Mouse (Mus musculus): ENCODE measurements around the gene Ybx2. TPM values are rescaled to one million over a fixed set of nuclear protein-coding genes. Genes with fewer than 3 reads are reported as not detected.
A peak's percentile ranks its signal among the peaks of the same experiment; 100 is the strongest.
"Not testable (repeated sequence)": the region's sequence is repeated elsewhere in the genome, so short reads cannot be mapped to it uniquely, and the experiment has no call there.

Ybx2 gene
- polyA plus RNA-seq, 1 experiment, result 76.4 TPM

DNA sequence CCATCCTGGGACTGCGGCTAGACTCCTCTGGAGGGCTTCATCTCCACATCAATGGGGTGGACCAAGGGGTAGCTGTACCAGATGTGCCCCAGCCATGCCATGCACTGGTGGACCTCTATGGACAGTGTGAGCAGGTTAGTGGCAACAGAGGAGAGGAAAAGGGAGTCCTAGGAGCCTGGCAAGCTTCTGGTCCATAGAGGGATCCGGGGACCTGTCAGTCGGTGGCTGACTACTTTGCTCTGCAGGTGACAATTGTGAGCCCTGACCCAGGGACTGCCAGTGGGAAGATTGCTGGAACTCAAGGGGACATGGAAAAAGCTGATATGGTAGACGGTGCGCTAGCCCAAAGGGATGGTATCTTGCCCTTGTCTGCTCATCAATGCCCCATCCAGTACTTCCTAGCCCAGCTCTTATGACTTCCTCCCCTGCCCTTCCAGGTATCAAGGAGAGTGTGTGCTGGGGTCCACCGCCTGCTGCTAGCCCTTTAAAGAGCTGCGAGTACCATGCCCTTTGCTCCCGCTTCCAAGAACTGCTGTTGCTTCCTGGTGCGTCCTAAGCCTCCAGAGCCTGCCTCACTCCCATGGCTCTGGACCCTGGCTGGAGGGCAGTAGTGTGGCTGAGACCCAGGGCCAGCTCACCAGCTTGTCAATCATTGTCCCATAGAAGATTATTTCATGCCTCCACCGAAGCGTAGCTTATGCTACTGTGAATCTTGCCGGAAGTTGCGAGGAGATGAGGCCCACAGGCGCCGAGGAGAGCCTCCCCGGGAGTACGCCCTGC lies 24.6 kb upstream of the Ybx2 start:
- Histone ChIP-seq H3K27ac (replicated peaks; ENCODE audit: low read depth, low read length) (no peak overlapping the region), H3K4me3 (ENCODE audit: insufficient read depth, low read depth, low read length) (no peak overlapping the region), H3K4me1 (ENCODE audit: control insufficient read depth, insufficient read depth, insufficient read length, low read length) (peaks cover 3% of the 10 kb centered on the region; the same call in 1 of the 2 replicates)

GRCm38 (mm10) chr11:69911701-69912100 lies 23.9 kb upstream of the Ybx2 start:
- peaks cover 3% of the 10 kb centered on the region; the same call in 1 of the 2 replicates for H3K4me1 ChIP-seq (ENCODE audit: control insufficient read depth, insufficient read depth, insufficient read length, low read length)
- no peak overlapping the region for H3K27ac ChIP-seq (replicated peaks; ENCODE audit: low read depth, low read length)
- H3K4me3 ChIP-seq (ENCODE audit: insufficient read depth, low read depth, low read length), result no peak overlapping the region

DNA sequence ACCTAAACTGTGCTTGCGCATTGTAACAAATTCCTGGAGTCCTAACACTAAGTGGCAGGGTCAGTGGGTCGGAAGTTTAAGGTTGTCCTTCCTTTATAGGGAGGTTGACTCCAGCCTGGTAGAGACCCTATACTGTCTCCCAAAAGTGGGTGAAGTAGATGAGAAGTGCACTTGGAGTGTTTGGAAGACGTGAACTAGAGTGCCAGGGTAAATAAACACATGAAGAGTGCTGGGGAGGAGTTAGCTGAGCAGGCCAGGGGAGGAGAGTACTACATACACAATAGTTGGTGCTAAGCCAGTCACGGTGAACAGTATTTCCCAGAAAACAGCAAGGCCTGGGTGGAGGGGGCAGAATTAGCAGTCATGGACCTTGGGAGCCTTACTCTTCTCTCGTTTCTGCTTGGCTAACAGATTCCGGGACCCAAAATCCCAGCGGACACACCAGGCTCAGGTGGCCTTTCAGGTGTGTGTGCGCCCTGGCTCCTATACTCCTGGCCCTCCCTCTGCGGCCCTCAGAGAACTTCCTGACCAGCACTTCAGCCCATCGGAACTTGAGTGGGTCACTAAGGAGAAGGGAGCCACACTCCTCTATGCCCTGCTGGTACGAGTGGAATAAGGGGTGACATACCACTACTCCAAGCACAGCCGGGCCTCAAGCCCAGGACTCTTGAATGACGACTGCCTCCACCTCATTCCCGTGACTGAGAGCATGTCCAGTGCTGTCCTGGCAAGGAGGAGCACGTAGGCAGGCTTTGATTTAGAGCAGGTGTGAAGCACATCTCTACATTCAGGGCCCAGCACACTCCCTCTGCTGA lies 22.7 kb upstream of the Ybx2 start:
- no peak overlapping the region for H3K27ac ChIP-seq (replicated peaks; ENCODE audit: low read depth, low read length)
- H3K4me3 ChIP-seq (ENCODE audit: insufficient read depth, low read depth, low read length), result peak overlapping the region; percentile 81
- H3K4me1 ChIP-seq (ENCODE audit: control insufficient read depth, insufficient read depth, insufficient read length, low read length), result peaks cover 3% of the 10 kb centered on the region; the same call in 1 of the 2 replicates

- Histone ChIP-seq H3K4me3 (ENCODE audit: insufficient read depth, low read depth, low read length) (peak within 1 kb of the TSS; percentile 81), H3K27ac (replicated peaks; ENCODE audit: low read depth, low read length) (peak within 1 kb of the TSS; percentile 71)
These were observed 21.8 kb upstream of the Ybx2 start, which contains the start of gene Gps2 for GRCm38 (mm10) chr11:69913554-69914371. TSS of gene Gps2 (plus strand) at chr11:69913888.

DNA sequence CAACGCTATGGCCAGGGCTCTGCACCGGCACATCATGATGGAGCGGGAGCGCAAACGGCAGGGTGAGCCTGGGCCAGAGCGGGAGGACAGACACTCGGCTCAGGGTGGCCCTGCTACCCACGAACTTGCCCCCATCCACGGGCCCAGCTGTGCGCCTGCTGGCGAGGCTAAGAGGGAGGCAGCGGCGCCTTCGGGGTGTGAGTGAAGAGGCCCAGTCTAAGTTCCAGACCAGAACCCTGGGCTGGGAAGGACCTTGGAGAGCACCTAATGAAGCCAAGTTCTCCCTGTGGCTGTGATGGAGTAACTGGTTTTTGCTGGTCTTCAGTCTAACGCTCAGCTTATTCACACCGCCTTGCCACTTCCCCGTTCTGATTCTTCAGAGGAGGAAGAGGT lies 21.2 kb upstream of the Ybx2 start:
- Histone ChIP-seq H3K4me1 (ENCODE audit: control insufficient read depth, insufficient read depth, insufficient read length, low read length) (peaks cover 3% of the 10 kb centered on the region; the same call in 1 of the 2 replicates), H3K27ac (replicated peaks; ENCODE audit: low read depth, low read length) (peak overlapping the region; percentile 71), H3K4me3 (ENCODE audit: insufficient read depth, low read depth, low read length) (peak overlapping the region; percentile 81)

More at GRCm38 (mm10) chr11:69913554-69914371, 21.8 kb upstream of the Ybx2 start, which contains the start of gene Gps2:
- H3K4me1 ChIP-seq (ENCODE audit: control insufficient read depth, insufficient read depth, insufficient read length, low read length), result peaks cover 3% of the 10 kb centered on the region; the same call in 1 of the 2 replicates

GRCm38 (mm10) chr11:69914917-69915430 lies 20.6 kb upstream of the Ybx2 start:
- Histone ChIP-seq H3K4me3 (ENCODE audit: insufficient read depth, low read depth, low read length) (peak overlapping the region; percentile 81), H3K4me1 (ENCODE audit: control insufficient read depth, insufficient read depth, insufficient read length, low read length) (peaks cover 3% of the 10 kb centered on the region; the same call in 1 of the 2 replicates), H3K27ac (replicated peaks; ENCODE audit: low read depth, low read length) (no peak overlapping the region)

GRCm38 (mm10) chr11:69915667-69916627 lies 19.6 kb upstream of the Ybx2 start:
- peak overlapping the region; percentile 3; the same call in 1 of the 2 replicates for H3K4me3 ChIP-seq (ENCODE audit: insufficient read depth, low read depth, low read length)
- peaks cover 3% of the 10 kb centered on the region; the same call in 1 of the 2 replicates for H3K4me1 ChIP-seq (ENCODE audit: control insufficient read depth, insufficient read depth, insufficient read length, low read length)
- H3K27ac ChIP-seq (replicated peaks; ENCODE audit: low read depth, low read length), result no peak overlapping the region

- not testable (repeated sequence) for H3K4me3 ChIP-seq (ENCODE audit: insufficient read depth, low read depth, low read length); H3K4me1 ChIP-seq (ENCODE audit: control insufficient read depth, insufficient read depth, insufficient read length, low read length); H3K27ac ChIP-seq (replicated peaks; ENCODE audit: low read depth, low read length)
These were observed 18.8 kb upstream of the Ybx2 start for GRCm38 (mm10) chr11:69916652-69917378.

- Histone ChIP-seq H3K4me3 (ENCODE audit: insufficient read depth, low read depth, low read length) (no peak overlapping the region), H3K4me1 (ENCODE audit: control insufficient read depth, insufficient read depth, insufficient read length, low read length) (peaks cover 6% of the 10 kb centered on the region), H3K27ac (replicated peaks; ENCODE audit: low read depth, low read length) (no peak overlapping the region)
These were observed 18.1 kb upstream of the Ybx2 start for GRCm38 (mm10) chr11:69917379-69917948.

DNA sequence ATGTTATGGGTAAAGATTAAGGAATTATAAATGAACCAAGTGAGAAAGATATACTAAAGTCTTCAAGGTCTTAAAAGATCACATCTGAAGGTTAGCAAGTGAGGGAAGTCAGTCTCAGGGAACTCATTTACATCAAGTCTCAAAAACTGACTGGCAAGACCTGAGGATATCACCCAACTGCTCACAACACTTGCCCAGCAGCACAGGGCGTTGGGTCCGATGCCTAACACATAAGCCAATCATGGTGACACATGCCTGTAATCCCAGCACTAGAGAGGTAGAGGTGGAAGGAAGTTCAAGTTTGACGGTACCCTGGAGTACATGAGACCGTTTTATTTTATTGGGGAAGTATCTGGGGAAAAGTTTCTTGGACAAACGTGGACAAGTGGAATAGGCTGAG lies 17.5 kb upstream of the Ybx2 start:
- peaks cover 6% of the 10 kb centered on the region for H3K4me1 ChIP-seq (ENCODE audit: control insufficient read depth, insufficient read depth, insufficient read length, low read length)
- no peak overlapping the region for H3K4me3 ChIP-seq (ENCODE audit: insufficient read depth, low read depth, low read length)

DNA sequence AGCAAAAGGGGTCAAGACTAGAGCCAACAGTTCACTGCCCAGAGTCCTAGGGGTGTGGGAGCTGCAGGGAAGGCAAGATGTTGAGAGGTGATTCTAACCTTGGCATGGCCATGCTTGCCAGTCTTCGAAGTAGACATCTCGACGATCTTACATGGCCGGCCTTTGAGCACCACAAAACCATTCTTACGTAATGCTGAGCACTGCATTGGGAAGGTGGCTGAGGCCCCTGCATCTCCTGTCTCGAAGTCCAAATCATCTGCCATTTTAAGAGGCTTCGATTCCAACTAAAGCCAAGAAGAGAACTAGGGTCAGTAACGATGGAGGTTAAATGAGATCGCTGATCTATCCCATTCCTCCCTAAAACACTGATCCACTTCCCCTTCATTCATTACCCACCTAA lies 16.5 kb upstream of the Ybx2 start:
- Histone ChIP-seq H3K4me1 (ENCODE audit: control insufficient read depth, insufficient read depth, insufficient read length, low read length) (peaks cover 3% of the 10 kb centered on the region), H3K4me3 (ENCODE audit: insufficient read depth, low read depth, low read length) (peak overlapping the region; percentile 72), H3K27ac (replicated peaks; ENCODE audit: low read depth, low read length) (no peak overlapping the region)

More for the DNA sequence above, 17.5 kb upstream of the Ybx2 start:
- no peak overlapping the region for H3K27ac ChIP-seq (replicated peaks; ENCODE audit: low read depth, low read length)

- peak overlapping the region; percentile 72 for H3K4me3 ChIP-seq (ENCODE audit: insufficient read depth, low read depth, low read length)
- H3K4me1 ChIP-seq (ENCODE audit: control insufficient read depth, insufficient read depth, insufficient read length, low read length), result peaks cover 3% of the 10 kb centered on the region
- peak overlapping the region; percentile 83 for H3K27ac ChIP-seq (replicated peaks; ENCODE audit: low read depth, low read length)
These were observed 15.8 kb upstream of the Ybx2 start for GRCm38 (mm10) chr11:69919661-69920265.

Data from brown adipose tissue, adult 24 weeks (tissue).